Mouse (Mus musculus): ENCODE data around the gene Atp5g2.

Gene Atp5g2

DNA sequence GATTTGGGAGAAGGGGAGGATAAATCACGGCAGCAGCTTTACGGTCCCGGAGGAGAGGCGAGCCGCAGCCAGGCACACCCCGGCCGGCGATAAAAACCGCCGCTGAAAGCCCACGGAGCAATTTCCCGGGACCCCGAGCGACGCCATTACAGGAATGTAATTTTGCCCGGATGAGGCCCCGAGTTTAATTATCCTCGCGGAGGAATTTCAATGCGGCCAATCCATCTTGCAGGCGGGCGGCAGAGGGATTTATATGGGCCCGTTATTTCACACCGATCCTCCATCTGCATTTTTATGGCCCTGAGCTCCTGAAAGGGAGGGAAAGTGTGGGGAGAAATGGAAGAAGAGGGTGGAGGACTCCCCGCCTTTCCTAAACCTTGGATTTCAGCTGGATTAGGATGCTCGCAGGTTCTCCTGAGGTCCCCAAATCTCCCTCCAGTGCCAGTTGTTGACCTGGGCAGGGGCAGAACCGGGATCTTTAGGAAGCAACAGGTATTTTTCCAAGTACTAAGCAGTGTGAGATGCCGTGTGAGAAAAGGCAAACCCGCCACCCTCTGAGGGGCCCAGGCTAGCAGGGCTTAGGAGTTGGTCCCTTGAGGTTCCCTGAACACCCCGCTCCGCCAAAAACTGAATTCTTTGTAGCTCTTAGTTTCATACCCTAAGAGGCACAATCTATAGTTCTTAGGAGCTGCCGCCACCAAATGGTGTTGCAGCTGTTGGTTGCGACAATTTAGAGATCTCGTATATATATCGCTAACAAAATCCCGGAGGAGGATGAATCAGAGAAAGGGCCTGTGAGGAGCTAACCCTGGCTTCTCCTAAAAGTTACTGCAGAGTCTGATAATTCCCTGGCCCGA, at the start of gene Atp5g2:
TSS of gene Atp5g2 (minus strand) at position 138 of the 857 bp plus-strand sequence.
- DNase-seq (ENCODE audit: low spot score in 2 of 2) = peak; percentile 24 to 26

DNA sequence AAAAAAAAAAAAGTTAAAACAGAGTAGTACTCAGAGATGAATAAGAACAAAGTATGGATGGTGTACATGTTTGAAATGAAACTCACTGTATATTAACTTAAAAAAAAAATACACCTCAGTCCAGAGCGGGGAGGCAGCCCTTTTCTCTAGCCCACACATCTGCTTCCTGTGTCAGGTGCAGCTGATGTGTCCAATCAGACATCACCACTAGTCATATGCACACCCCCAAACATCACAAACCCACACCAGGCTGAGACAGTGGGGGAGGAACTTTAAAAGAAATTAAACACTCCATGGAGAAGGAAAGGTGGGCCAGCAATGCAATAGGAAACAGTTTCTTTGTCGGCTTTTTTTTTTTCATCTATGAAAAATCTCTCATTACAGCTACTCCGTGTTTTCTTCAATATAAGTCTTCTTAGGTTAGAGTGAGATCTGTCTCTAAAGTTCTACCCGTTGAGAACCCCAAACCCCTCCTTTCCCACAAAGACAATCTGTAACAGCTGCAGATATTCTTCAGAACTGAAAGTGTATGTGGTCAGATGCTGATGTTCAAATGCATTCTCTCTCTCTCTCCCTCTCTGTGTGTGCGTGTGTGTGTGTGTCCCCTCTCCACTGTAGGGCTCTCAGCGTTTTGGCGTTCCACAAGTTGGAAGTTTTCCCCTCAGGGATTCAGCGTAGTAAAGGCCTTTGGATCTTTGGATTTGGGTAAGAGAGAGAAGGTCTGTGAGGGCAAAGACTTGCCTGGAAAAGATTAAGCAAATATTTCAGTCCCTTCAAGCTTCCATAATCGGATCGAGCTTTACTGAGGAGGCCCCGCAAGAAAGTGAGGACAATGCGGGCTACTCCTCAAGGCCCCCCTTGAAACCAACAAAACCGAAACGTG, 49.1 kb upstream of the Atp5g2 start:
- no peak for DNase-seq (ENCODE audit: low spot score in 2 of 2)

DNA sequence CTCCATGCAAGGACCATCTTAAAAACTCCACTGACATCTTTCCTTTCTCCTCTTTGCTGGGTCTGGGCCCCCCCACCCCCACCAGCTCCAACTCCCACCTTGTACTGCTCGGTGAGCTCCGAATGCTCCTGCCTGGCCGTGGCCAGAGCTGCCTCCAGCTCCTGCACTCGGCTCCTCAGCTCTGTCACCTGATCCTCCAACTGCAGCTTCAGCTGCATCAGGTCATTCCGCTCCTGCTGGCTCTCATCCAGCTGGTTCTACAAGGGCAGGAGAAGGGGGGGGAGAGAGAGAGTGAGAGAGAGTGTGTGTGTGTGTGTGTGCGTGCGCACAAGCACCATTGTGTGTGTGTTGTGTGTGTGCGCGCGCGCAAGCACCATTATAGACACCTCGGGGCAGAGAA, 44.0 kb upstream of the Atp5g2 start:
- DNase-seq (ENCODE audit: low spot score in 2 of 2) = no peak

DNA sequence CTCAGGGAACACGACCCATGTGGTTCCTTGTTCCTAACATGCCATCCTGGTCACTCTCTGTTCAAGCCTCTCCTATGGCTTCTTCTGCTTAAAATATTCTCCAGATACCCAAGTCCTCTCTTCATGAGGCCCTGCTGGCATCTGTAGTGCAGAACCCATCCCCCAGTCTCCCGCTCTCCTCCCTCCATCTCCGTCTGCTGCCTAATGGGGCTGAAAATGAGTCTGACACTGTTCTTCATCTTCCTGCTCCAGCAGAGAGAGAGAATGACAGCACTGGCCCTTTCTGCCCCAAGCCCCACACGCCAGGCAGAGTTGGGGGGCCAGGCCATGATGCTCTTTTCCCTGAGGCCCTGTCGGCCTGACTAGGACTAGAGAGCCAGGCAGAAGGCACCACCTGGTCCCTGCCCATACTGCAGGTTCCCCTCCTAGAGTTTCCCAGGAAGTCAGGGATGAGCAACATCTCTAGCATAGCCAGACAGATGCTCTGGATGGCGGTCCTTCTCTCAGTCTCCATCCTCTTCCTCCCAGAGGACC, 35.7 kb upstream of the Atp5g2 start:
- no peak for DNase-seq (ENCODE audit: low spot score in 2 of 2)

DNA sequence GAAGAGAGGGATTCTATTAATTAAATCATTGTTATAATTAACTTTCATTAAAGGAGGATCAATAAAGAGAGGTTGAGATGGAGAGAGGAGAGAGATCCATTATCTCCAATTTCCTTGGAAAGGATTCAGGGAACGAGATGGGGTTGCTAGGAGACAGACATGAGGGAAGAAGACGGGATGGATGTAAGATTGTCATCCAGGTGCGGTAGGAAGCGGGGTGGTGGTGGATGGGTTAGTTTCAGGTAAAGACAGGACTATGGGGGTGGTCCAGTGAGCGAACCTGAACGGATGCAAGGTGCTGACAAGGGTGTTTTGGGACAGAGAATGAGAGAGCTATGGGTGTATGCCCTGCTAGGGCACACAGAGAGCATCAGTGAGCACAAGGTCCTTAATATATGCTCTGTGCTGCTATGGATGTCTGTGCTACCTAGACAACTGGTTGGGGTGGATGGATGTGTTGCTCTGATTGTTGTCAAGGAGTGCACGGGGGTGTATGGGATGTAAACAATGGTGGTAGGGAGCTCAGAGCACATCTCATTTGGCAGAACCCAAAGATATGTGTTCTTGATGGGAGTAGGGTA, 33.9 kb upstream of the Atp5g2 start:
- no peak for DNase-seq (ENCODE audit: low spot score in 2 of 2)

DNA sequence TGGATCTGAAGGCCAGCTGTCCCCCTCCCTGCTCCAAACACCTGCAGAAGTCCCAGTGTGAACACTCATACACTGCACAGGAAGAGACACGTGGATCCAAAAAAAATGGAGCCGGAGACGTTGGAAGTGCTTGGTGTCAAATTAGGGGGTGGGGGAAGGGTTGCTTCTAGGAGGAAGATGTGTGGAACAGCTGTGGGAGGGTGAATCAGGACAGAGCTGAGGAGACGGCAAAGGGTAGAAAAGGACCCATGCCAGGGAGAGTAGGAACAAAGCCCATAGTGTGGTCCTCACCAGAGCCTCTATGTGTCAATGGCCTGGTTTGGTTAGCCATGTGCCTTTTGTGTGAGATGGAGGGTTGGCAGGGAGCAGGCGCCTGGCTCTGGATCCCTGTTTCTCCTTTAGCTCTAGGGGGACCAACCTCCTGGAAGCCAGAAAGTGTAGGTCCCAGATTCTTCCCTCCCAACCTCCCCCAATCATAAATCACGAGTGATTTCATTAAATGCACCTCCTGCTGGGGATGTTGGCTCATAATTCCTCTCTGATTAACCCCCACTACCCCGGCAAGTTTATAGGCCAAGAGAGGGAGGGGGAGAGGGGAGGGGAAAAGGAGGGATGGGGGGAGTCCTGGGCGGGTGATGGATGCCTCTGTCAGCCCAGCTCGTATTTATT, 33.2 kb upstream of the Atp5g2 start:
- no peak for DNase-seq (ENCODE audit: low spot score in 2 of 2)

DNA sequence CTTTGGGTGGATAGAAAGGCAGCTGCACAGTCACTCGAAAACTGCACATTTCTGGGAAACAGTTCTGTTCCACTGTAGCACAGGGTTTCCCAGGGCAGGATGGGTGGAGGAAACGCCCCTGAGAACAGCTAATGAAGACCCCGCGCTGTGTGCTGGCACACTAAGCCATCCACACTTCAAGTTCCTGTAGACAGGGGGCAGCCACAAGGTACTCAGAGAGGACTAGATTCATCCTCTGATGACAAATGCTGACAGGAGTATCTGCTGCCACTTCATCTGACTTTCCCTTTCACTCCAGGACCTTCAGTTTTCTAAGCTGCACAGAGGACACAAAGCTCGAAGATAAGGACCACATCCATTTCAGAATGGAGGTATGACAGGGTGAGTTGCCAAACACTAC, 32.7 kb upstream of the Atp5g2 start:
- no peak for DNase-seq (ENCODE audit: low spot score in 2 of 2)

DNA sequence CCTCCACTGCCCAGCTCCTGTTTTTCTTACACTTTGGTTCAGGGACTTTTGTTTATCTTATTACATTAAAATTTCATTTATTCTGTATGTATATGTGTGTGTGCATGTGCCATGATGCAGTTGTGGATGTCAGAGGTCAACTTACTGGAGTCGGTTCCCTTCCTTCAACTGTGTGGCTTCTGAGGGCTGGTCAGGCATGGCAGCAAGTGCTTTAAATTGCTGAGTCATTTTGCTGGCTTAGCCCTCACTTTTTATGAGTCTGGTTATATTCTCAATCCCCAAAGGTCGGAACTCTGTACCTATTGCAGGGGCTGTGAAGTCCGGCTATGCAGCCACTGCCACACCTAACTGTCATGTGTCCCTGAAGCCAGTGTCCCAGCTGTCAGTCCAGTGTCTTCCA, 30.8 kb upstream of the Atp5g2 start:
- DNase-seq (ENCODE audit: low spot score in 2 of 2) = no peak

DNA sequence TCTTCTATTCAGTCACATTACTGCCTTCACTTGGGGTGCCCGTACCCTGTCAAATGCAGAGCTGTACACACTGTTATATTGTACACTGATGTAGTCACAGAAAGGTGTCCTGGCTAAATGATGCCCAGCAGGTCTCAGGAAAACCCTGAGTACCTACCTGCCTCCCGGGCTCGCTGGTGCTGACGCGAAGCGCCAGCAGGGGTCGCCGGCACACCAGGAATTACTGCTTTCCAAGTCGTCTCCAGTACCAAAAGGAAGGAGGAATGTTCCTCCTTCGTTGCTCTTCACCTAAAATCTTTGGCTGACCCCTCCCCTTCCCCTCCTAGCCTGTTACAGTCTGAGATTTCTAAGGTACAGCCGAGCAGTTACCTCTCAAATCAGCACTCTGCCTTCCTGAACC, 26.0 kb upstream of the Atp5g2 start:
- DNase-seq (ENCODE audit: low spot score in 2 of 2) = peak; percentile 70 to 82

DNA sequence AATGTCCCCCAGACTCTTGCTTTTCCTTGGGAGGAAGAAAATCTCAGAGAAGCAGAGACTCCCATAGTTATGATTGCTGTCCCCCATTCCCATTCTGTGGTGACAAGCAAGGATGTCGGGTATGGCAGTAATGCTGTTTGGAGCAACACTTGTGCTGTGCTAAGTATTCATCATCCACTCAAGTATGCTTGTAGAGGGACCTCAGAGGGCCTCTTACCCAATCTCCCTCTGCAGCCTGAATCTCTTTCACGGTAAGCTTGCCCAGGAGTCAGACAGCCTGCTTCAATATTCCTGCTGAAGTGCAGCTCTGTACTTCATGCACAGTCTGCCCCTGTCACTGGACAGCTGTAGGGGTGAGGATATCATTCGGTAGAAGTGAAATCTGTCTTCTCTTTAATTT, 24.7 kb upstream of the Atp5g2 start:
- no peak for DNase-seq (ENCODE audit: low spot score in 2 of 2)

DNA sequence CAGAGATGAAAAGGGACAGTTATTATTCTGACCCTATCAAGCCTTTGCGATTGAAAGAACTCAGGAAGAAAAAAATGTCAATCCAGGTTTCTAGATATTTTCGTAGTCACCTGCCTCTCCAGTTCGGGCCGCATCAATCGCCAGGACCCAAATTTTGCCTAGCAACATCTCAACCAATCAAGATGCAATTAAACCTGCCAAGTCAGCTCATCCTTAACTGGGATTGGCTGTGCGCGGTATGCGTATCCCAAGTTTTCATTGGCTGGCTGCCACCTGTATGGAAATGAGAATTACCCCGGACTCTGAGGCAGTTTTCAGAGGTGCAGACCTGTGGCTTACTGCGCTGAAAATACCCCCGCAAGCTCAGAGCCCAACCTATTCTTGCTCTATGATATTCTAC, 21.4 kb upstream of the Atp5g2 start:
- DNase-seq (ENCODE audit: low spot score in 2 of 2) = peak; percentile 30 to 50

DNA sequence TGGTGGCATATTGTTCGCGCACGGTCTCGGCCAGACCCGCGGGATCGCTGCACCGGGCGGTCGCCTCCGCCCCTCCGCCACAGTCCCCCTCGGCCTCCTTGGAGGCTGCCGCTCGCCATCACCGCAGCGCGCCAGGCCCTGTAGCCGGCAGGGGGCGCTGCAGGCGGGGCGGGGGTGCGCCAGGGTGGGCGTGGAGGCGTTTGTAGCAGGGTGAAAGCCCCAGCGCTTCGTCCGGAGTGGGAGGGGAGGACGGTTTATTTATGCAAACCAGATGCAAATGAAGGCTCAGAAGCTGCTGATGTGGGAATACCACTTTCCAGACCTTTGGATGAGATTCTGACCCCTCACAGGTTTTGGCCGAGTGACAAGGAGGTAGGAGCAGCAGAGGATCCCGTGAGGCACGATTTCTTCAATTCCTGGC, 20.8 kb upstream of the Atp5g2 start:
- peak in 1 of 2 experiments; percentile 28 for DNase-seq (ENCODE audit: low spot score in 2 of 2)

DNA sequence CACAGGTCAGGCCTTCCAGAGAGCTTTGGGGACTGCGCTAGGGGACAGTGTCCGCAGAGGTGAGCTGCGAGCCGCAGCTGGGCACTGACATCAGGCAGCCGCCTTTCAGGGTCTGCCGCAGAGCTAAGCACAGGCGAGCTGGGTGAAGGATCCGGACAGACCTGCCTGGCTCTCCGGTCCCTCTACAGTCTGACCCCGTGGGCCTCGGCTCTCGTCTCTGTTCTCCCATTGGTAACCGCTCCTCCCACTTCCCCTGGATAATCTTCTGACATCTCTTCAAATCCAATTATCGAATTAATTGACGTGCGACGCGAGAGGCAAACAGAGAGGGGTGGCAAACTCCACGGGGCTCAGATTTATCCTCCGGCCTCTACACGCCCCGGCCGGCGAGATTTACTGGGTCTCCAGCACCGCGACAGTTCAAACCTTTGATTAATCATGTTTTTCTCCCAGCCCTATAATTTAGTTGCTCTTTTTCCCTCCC, 20.2 kb upstream of the Atp5g2 start:
- DNase-seq (ENCODE audit: low spot score in 2 of 2) = no peak

DNA sequence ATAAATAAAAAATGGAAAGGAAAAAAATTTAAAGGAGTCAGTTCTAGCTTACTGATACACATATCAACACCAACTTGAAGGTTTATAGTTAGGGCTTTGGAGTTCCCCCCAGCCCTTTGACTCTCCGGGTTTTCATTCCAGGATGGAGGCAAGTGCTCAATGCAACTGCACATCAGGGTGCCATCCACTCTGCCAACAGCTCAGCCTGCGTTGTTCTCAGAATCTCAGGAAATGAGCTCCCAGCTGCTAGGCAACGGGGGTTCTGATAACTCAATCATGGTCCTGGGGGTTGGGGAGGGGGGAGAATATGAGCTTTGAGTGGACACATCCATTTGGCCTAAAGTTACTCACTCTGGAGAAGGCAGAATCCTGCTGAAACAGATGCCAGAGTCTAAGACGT, 13.6 kb upstream of the Atp5g2 start:
- no peak for DNase-seq (ENCODE audit: low spot score in 2 of 2)

DNA sequence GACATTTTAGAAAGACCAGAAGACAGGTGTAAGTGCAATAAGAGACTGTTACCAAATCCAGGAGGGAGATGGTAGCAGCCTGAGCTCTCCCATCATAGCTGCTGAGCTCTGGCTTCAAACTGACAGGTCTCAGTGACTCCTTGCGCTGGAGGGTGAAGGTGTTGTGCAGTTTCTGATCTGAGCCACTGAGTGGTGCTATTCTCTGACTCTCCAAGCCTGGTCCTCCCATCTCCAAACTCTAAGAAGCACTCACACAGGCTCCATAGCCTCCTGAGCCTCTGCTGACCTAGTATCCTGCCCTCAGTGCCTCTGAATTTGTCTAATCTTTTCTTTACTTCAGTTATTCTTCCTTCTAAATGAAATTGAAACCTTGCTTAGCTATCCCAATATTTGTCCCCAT, 11.5 kb upstream of the Atp5g2 start:
- DNase-seq (ENCODE audit: low spot score in 2 of 2) = no peak

DNA sequence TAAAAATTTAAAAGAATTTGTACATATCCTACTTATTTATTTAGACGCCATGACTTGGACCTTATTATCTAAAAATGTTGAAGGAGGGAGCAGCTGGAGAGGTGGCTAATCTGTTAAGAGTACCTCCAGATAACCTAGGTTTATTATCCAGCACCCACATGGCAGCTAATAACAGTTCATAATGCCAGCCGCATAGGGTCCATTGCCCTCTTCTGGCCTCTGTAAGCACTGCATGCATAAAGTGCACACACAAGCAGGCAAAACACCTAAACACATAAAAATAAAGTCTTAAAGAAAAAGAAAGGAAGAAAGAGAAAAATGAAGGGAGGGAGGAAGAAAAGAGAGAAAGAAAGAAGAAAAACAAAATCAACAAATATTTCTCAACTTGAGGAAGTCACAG, 4.2 kb upstream of the Atp5g2 start:
- DNase-seq (ENCODE audit: low spot score in 2 of 2) = no peak

DNA sequence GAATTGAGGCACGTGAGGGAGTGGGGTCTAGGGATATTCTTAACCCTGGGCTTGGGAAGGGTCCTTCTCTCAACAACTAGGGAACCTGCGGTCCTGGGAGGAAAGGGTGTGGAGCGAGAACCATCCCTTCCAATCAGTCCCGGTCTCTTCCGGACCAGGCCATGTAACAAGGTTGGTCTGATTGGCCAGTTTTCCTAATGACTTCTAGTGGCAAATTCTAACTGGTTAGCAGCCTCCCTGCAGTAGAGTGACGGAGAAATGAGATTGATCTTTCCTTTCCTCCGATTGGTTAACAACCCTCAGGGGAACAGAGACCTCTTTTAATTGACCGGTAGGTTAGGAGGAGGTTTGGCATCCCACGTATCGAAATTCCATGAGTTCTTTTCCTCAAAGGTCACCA, 1.4 kb upstream of the Atp5g2 start:
- peak; percentile 28 to 51 for DNase-seq (ENCODE audit: low spot score in 2 of 2)

DNA sequence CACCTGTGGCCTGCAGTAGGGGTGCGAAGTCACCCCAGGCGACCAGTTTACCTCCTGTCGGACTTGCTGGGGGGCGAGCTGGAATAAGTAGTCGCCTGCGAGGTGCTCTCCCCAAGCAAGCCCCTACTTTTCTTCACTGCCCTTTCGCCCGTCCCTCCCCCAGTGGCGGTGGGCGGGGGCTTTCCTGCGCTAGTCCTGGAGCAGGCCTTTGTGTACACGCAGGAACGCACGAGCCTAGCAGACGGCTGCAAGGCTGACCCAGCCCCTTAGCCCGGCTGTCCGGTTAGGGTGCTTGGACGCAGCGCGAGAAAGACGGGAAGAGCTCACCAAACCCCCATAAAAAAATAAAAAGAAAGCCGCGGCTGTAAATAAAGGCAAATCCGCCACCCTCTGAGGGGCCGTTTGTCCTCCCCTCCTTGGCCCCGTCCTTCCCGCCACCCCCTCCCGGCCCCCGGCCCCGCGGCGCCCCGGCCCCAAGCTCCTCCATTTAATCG, 384 bp downstream of the Atp5g2 start:
- peak; percentile 74 to 85 for DNase-seq (ENCODE audit: low spot score in 2 of 2)

DNA sequence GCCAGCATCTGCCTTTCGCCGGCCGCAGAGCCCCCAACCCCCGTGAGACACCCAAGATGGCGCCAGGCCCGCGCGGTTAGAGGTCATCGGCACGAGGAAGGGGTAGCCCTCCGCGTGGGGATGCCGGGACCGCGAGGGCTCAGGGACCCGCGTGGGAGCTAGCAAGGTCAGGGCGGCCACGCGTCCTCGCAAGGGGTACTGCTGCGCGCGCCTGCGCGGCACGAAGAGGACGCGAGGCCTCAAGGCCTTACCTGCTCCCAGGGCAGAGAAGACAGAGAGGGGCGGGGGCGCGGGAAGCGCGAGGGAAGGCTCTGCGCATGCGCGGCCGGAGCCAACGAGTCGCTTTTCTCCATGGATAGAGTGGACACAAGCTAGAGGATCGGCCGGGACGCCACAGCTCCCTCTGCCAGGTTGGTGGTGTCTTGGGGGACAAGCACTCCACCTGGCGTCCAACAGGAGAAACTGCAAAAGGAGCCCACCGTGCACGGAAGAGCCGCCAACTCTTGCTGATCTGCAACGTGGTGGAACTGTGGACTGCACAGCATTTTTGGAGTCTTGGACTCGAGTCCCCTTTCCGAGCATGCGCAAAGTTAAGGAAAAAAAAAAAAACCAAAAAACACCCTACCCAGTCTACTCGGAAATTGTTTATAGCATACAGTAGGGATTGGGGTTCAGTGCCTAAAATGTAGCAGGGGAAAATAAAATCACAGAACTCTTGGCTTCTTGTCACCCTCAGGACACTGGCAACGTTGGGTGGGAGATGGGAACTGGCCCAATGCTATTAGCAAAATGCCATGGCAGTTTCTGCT, 1.2 kb downstream of the Atp5g2 start:
- peak; percentile 96 to 97 for DNase-seq (ENCODE audit: low spot score in 2 of 2)

DNA sequence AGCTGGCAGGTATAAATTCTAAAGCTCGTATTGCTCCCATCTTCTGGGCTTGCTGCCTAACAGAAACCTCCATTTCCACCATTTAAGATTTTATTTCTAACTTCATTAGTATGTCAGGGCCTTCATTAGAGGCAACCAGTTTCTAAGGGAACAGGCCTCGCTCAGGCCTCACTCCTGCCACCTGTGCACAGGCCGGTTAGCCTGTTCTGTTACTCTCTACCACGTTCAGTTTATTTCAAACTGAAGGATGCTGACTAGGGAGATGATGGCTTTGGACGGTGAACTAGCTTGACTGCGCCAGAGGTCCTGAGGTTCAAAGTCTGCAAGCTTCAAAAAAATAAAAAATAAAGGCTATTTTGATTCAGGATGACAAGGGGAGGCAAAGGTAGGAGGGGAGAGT, 1.9 kb downstream of the Atp5g2 start:
- DNase-seq (ENCODE audit: low spot score in 2 of 2) = no peak
